Mouse (Mus musculus) stomach, postnatal 0 days (tissue): ENCODE measurements around the gene Usp35. TPM values are rescaled to one million over a fixed set of nuclear protein-coding genes. Genes with fewer than 3 reads are reported as not detected.

Source experiments
- ATAC-seq: fragments of 200-750 bp; cut with Nextera tagmentation; 2 replicates; pipeline ENCODE4 v1.8.0; 2017; ENCODE audit not compliant: low FRiP score, low TSS enrichment
- DNase-seq: peaks from one replicate; pipeline ENCODE4 v3.0.0-alpha.2; 2016; ENCODE audit warnings: low spot score
- H3K27ac ChIP-seq: fragments of 300-500 bp; sonication (generic); replicated peaks from 2 replicates; pipeline ENCODE4 v1.5.1; 2014; ENCODE audit warnings: mild to moderate bottlenecking, control low read depth
- H3K27me3 ChIP-seq: fragments of 300-500 bp; sonication (generic); 2 replicates; pipeline ENCODE4 v1.6.1; 2014; ENCODE audit warnings: low read length; ENCODE audit not compliant: control insufficient read depth, insufficient read depth
- H3K36me3 ChIP-seq: fragments of 300-500 bp; sonication (generic); 2 replicates; pipeline ENCODE4 v1.6.1; 2014; ENCODE audit warnings: low read length, mixed read lengths; ENCODE audit not compliant: control insufficient read depth, insufficient read depth
- H3K4me1 ChIP-seq: fragments of 300-500 bp; sonication (generic); replicated peaks from 2 replicates; pipeline ENCODE4 v1.6.1; 2014; ENCODE audit warnings: antibody characterized with exemption; ENCODE audit not compliant: control insufficient read depth, insufficient read depth
- H3K4me2 ChIP-seq: fragments of 300-500 bp; sonication (generic); replicated peaks from 2 replicates; pipeline ENCODE4 v1.6.1; 2014; ENCODE audit warnings: low read depth, mild to moderate bottlenecking, control low read depth, moderate library complexity
- H3K4me3 ChIP-seq: fragments of 300-500 bp; sonication (generic); 2 replicates; pipeline ENCODE4 v1.5.1; 2014; ENCODE audit warnings: low read depth, low read length, control low read depth
- H3K9ac ChIP-seq: fragments of 300-500 bp; sonication (generic); 2 replicates; pipeline ENCODE4 v1.6.1; 2014; ENCODE audit warnings: mild to moderate bottlenecking, low read length, control low read depth, mixed read lengths
- H3K9me3 ChIP-seq: fragments of 300-500 bp; sonication (generic); 2 replicates; pipeline ENCODE4 v1.6.1; 2016; ENCODE audit warnings: low read length; ENCODE audit not compliant: control insufficient read depth
- CTCF ChIP-seq: IDR thresholded peaks from 2 replicates; pipeline ENCODE4 v1.5.1; 2016; ENCODE audit warnings: antibody characterized with exemption, low read depth, mild to moderate bottlenecking, moderate library complexity
- EP300 ChIP-seq: optimal IDR thresholded peaks from 2 replicates; pipeline ENCODE3; 2016; ENCODE audit warnings: antibody characterized with exemption
- WGBS: fragments of 180-500 bp; shearing (Covaris S2); extraction: QIAGEN DNeasy Blood & Tissue Kit; methylation state at CpG from one replicate; pipeline ENCODE4 v1.1.7; 2014; 5-methylcytosine and 5-hydroxymethylcytosine counted together
- polyA plus RNA-seq: library from polyadenylated mRNA; unstranded; fragments of >200 nt; fragmentation: Nextera tagmentation; extraction: Ambion mirVana; gene quantifications from 2 replicates; pipeline ENCODE4 v1.2.1, GENCODE M21; 2015

Gene Usp35
- polyA plus RNA-seq, 1 experiment from 2014 or later, result 0.62 TPM

DNA sequence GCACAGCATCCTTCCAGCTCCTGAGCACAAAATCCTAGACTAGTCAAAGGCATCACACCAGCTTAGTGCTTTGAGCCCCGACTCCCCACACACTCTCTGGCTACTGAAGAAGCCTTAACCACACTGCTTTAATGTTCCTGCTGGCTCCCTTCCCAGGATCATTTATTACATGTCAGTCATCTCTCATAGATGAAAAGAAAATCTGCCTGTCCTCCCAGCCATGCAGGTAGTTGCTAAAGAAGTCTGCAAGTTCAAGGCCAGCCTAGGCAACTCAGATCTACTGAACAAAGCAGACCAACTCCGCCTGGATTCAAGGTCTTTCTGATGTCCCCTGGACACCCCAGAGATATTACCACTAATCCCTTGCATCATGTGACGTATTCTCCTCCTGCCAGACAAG lies 14.1 kb downstream of the Usp35 start:
- no peaks in the 10 kb centered on the region for H3K27me3 ChIP-seq
- no peak overlapping the region for H3K4me2 ChIP-seq
- no peaks in the 10 kb centered on the region for H3K4me1 ChIP-seq
- 84% methylated on average over 3 of the region's 3 CpGs for WGBS
- DNase-seq (no peak), ATAC-seq (no peak)
- no peak overlapping the region for H3K27ac ChIP-seq
- H3K9ac ChIP-seq, result no peak overlapping the region
- H3K9me3 ChIP-seq, result no peaks in the 10 kb centered on the region
- H3K36me3 ChIP-seq, result no peaks in the 10 kb centered on the region
- TF ChIP-seq EP300 (no peak), CTCF (no peak)
- no peak overlapping the region for H3K4me3 ChIP-seq

DNA sequence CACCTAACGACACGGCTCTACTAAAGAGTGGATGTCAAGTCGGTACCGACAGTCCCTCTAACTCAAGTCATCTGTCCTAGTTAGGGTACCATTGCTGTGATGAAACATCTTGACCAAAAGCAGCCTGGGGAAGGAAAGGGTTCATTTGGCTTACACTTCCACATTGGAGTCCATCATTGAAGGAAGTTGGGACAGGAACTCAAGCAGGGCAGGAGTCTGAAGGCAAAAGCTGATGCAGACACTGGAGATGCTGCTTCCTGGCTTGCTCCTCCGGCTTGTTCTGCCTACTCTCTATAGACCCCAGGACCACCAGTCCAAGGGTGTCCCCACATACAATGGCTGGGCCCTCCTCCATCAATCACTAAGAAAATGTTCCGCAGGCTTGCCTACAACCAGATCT lies 16.2 kb downstream of the Usp35 start:
- 85% methylated on average over 6 of the region's 6 CpGs for WGBS
- Histone ChIP-seq H3K4me1 (no peaks in the 10 kb centered on the region), H3K4me2 (no peak overlapping the region), H3K9me3 (no peaks in the 10 kb centered on the region), H3K36me3 (peaks cover 2% of the 10 kb centered on the region; the same call in 1 of the 2 replicates), H3K9ac (no peak overlapping the region), H3K27ac (no peak overlapping the region), H3K4me3 (no peak overlapping the region), H3K27me3 (no peaks in the 10 kb centered on the region)
- ATAC-seq, result no peak
- TF ChIP-seq CTCF (no peak), EP300 (no peak)
- no peak for DNase-seq

DNA sequence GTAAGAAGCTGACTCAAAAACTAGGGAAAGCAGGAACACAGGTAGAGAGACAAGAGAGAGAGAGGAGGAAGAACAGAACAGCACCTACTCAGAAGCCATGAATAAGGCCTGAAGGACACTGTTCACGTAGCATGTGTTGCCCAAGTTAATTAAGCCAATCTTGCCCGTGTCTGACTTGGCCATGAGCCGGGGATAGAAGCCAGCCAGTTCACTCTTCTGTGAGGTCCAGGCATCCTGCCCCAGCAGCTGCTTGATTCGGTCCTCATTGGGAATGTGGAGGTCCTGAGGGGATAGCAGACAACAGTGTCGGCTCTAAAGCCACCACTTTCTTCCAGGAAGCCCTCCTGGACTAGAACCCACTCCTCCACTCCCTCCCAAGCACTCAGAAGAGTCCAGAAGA lies 17.2 kb downstream of the Usp35 start:
- ATAC-seq (no peak), DNase-seq (no peak)
- H3K4me2 ChIP-seq, result no peak overlapping the region
- no peak overlapping the region for H3K4me3 ChIP-seq
- no peaks in the 10 kb centered on the region for H3K27me3 ChIP-seq
- no peaks in the 10 kb centered on the region for H3K9me3 ChIP-seq
- TF ChIP-seq EP300, result no peak
- no peak for TF ChIP-seq CTCF
- no peak overlapping the region for H3K9ac ChIP-seq
- 95% methylated on average over 5 of the region's 5 CpGs for WGBS
- no peaks in the 10 kb centered on the region for H3K4me1 ChIP-seq
- H3K27ac ChIP-seq, result no peak overlapping the region
- H3K36me3 ChIP-seq, result peaks cover 2% of the 10 kb centered on the region; the same call in 1 of the 2 replicates

DNA sequence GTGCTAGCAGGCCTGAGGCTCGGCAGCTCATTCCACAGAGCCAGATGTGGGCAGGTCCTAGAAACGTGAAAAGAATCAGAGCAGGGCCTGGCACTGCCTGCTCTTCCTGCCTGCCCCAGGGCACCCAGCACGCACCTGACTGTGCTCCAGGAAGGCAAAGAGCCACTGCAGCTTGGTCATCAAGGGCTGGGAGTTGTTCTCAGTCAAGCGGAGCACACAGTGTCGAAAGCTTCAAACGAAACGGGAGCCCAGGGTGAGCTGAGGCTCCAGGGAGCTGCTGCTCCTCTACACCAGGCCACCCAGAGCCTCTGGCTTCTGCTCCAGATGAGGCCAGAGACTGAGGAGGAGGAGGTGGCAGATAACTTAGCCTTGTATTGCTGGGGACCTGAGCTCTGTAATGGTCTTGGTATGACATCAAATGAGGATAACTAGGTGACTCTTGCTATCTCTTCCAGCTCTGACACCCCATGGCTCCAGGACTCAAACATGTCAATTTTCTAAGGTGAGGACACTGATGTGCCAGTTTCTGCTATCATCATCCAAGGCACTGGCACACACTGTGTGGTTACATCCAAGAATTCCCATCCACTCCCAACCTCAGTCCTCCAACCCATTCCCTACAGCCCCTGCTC lies 18.3 kb downstream of the Usp35 start:
- peaks cover 8% of the 10 kb centered on the region; the same call in 1 of the 2 replicates for H3K36me3 ChIP-seq
- no peak overlapping the region for H3K4me2 ChIP-seq
- no peak overlapping the region for H3K4me3 ChIP-seq
- H3K27me3 ChIP-seq, result no peaks in the 10 kb centered on the region
- no peaks in the 10 kb centered on the region for H3K4me1 ChIP-seq
- TF ChIP-seq CTCF (no peak), EP300 (no peak)
- DNase-seq (no peak), ATAC-seq (no peak)
- 74% methylated on average over 7 of the region's 7 CpGs for WGBS
- no peaks in the 10 kb centered on the region for H3K9me3 ChIP-seq
- no peak overlapping the region for H3K9ac ChIP-seq
- no peak overlapping the region for H3K27ac ChIP-seq

DNA sequence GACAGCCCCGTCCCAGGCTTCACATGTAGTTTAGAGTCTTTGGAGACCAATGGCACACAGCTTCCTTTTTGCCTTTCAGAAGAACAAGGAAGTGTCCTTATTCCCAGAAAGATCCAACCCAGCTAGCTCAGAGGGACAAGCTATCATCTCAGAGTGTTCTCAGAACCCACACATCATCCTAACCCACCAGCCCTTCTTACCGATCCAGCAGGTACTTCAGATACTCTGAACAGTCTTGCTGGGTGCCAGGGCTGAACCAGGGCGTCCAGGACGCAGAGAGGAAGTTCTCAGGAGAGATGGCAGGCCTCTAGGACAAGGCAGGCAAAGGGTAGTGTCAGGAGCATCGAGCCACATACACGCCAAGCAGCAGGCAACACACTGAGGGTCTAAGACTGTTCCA lies 19.0 kb downstream of the Usp35 start:
- no peak for DNase-seq
- no peak overlapping the region for H3K9ac ChIP-seq
- no peak overlapping the region for H3K27ac ChIP-seq
- no peak overlapping the region for H3K4me3 ChIP-seq
- 90% methylated on average over 6 of the region's 6 CpGs for WGBS
- no peaks in the 10 kb centered on the region for H3K9me3 ChIP-seq
- no peak for ATAC-seq
- H3K27me3 ChIP-seq, result no peaks in the 10 kb centered on the region
- no peak for TF ChIP-seq CTCF
- TF ChIP-seq EP300, result no peak
- H3K36me3 ChIP-seq, result peaks cover 11% of the 10 kb centered on the region; the same call in 1 of the 2 replicates
- no peaks in the 10 kb centered on the region for H3K4me1 ChIP-seq
- H3K4me2 ChIP-seq, result no peak overlapping the region

DNA sequence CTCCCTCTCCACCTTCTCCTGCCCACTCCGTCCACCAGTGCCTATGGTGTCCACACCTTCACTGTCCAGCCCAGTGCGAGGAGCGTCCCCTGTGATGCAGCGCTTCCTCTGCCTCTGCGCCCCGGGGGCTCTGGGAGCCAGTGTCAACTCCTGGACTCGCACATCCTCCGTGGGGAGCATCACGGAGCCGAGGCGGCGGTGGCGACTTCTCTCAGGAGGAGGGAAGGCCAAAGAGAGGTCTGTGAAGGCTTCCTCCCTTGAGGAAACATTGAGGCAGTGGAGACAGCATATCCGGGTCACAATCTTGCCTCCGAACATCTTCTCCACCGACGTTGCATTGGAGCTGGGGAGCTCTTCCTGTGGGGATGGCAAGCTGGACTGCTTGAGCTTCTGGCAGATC lies 19.6 kb downstream of the Usp35 start:
- no peak for DNase-seq
- H3K4me1 ChIP-seq, result no peaks in the 10 kb centered on the region
- peaks cover 13% of the 10 kb centered on the region; the same call in 1 of the 2 replicates for H3K36me3 ChIP-seq
- ATAC-seq, result no peak
- H3K9ac ChIP-seq, result no peak overlapping the region
- no peak overlapping the region for H3K27ac ChIP-seq
- WGBS, result 88% methylated on average over 17 of the region's 17 CpGs
- no peaks in the 10 kb centered on the region for H3K27me3 ChIP-seq
- TF ChIP-seq CTCF, result no peak
- no peak for TF ChIP-seq EP300
- no peak overlapping the region for H3K4me2 ChIP-seq
- H3K9me3 ChIP-seq, result no peaks in the 10 kb centered on the region
- no peak overlapping the region for H3K4me3 ChIP-seq
